Mouse (Mus musculus) activated CD4-positive, CD25-positive, alpha-beta regulatory T cell, adult 4 months (primary cell): ENCODE measurements around the gene Clec16a. TPM values are rescaled to one million over a fixed set of nuclear protein-coding genes. Genes with fewer than 3 reads are reported as not detected.

Experiments used
- ATAC-seq: one replicate; pipeline ENCODE4 v1.8.0; 2017
- polyA plus RNA-seq, 2 experiments: library from polyadenylated mRNA; unstranded; fragments of 100-300 nt; shearing (Covaris generic); gene quantifications; one replicate each; pipeline ENCODE4 v1.2.1; 2017

The Clec16a gene
- polyA plus RNA-seq, 2 experiments from 2014 or later: 7.0 to 7.8 TPM

DNA sequence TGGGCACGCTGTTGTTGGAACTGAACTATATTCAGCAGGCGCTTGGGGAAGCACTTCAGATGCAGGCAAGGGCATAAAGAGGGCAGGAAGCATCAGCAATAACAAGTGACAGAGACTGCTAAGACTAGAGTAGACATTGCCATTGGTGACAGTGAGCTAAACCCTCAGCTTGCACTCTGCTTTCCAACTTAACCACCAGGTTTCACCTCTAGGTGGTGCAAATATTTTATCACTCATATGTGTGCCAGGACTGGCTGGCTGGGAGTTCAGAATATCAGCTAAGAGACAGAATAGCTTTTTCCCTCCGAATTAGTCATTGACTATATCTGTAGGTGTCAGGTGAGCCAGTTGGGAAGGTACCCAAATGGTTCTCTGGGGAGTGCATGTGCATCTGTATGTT, 41.4 kb downstream of the Clec16a start:
- peak; percentile 66 for ATAC-seq

DNA sequence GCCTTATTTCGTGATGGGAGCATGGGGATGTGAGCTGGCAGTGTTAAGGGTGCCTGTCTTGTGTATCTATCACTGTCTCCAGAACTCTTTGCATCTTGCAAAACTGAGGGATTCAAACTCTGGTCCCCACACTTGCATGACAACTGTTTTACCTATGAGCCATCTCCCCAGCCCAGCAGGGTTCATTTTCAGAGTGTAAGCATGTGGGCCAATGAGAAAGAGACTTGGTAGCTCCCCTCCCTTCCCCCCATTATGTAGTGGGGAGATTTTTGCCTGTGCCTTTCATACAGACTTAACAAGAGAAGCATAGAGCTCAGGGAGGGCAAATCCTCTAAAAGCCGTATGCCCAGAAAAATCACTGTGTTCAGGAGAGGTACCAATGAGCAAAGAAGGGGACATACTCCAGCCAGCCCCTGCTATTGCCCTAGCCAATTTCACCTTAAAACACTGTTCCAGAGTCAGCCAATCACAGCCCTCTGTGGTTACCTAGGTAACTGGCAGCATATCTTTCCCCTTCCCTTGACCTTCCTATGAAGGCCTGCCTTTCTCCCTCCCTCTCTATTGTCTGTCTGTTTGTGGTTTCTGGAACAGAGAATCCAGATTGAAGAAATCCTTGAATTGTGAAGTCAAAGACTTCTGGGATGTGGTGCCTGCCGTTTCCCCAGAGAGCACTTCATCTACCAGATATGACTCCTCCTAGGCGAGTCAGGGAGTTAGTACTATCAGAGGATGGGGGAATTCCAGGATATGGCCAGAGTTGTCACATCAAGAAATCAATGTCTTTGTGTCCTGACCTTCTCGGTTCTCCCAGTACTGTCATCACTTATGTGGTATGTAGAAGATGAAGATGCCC, 55.0 kb downstream of the Clec16a start:
- ATAC-seq: no peak

DNA sequence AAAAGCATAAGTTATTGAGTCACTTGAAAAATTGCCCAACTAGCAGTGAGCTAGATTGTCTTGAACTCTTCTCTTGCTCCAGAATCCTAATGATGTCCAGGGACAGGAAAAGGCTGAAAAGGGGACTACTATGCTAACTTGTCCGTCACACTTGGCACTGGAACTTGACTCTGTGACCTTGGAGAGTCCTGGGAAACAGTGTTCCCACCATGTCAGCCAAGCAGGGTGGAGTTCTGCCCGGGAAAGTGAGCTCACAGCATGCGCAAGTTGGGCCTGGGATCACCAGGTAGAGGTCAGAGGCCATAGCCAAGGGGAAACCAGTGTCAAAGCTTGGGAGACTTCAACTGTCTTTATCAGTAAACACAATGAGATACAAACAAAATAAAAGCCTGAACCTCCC, 62.7 kb downstream of the Clec16a start:
- no peak for ATAC-seq

DNA sequence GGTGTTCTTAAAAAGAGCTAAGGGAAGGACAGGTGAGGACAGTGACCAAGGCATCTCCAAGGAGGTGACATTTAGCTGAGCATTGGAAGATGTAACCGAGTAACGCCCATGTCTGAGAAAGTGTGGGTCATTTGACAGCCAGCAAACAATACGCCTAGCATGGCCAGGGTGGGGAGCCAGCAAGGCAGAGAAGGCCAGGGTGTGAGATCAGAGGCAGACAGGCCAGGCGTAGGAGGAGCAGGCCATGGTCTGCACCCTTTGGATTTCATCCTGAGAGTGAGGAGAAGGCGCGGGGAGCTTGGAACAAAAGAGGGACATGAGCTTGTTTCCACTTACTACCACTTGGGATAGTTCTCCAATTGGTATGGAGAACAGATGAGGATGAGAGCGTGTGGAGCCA, 64.8 kb downstream of the Clec16a start:
- ATAC-seq: no peak

DNA sequence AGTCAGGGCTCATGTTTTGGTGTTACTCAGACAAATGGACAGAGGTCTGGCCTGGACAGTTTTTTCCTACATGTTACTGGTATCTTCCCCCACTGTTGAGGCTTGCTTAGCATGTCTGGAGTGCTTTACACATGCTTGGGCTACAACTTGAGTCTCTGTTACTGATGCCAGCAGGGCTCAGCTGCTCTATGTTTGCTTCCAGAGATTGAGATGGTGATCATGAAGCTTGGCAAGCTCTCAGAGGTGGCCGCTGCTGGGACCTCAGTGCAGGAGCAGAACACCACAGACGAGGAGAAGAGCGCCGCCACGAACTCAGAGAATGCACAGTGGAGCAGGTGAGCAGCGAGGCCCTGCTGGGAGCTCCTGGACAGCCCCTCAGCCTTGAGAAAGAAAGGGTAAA, 65.7 kb downstream of the Clec16a start:
- ATAC-seq: no peak

DNA sequence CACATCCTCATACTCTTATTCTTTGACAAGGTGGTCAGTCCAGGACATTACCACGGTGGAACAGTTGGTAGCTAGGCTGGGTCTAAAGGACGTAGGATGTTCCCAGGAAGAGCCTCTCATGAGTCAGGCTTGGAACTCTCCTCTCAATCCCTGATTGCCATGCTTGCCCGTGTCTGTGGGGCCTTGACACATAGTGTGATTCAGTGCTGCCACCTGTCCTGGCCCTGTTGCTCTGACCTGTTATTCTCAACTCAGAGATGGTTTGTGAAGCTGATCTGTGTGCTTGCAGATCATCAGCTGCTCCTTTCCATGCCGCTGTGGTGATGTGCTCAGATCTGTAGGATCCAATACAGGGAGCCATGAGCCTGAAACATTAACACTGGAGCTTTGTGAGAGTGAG, 66.2 kb downstream of the Clec16a start:
- ATAC-seq: no peak

DNA sequence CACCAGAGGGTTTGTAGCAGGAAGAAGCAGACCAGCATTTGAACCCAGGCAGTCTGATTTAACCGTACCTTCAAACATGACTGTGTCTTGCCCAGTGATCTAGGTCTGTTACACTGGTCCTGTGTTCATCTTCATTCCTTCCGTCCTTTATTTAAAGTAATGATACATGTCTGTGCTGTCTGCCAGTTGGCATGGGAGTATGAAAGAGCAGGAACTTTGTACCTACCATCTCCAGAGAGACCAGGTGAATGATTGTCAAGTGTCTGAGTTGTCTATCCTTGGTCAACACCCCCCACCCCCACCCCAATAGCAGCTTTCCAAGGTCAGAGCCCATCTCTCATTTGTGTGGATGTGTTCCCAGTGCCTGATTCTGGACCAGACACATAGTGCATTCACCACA, 68.9 kb downstream of the Clec16a start:
- no peak for ATAC-seq

DNA sequence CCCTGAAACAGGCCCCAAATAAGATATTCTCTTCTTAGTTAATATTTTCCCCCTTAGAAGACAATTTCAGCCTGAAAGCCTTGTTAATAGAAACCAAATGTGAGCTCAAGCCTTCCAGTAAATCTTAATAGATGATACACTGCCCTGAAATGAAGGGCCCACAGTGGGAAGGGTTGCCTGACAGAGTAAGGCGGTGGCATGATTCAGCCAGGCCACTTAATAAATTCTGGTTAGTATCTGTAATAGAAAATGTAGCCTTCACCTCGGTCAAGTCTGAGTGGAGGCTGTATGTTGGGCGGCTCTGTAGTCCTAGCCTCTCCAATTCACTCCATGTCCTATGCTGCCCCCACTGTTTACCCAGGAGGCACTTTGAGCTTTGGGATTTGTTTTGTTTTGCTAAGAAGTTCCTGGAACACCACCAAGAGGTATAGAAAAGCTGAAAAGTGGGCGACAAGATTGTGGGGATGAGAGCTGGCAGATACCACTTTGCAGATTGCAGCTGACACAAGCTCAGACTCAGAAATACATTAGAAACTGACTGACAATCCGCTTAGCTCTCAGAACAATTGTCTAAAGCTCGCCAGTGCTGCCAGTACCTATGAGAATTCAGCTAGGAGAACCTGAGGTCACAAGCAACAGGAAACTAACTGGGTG, 75.9 kb downstream of the Clec16a start:
- ATAC-seq: no peak

DNA sequence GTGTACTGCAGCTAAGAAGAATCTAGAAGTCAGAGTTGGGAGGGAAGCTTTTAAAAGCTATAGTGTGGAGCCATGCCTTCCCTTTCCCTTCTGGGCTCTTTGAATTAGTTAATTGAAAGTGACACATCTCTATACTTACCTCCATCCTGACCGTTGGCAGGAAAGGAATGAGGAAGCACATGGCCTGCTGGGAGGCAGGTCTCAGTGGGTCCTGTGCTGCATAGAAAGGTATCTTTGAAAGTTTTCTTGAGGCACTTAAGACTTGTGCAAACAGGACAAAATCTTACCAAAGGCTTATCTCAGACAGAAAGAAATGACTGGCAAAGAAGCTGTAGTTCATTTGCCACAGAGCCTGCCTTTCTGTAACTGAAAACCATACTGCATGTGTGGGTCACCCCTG, 76.6 kb downstream of the Clec16a start:
- ATAC-seq: no peak

DNA sequence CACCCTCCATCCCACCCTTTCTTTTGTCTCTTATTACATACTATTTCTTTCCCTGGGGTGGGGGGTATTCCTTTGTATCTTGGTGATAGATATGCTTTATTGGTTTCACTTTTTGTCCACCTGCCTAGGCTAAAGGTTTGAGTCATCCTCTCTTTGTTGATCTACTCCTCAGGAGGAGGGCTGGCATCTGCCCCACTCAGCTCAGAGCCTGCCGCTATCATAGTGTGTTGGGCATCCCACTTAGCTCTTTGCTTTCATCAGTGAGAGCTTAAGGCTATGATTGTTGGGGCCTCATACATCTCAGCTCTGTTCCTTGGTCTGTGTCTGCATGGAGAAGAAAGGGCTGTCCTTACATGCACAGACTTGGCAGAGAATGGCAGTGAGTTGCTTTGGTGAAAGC, 81.0 kb downstream of the Clec16a start:
- ATAC-seq: no peak

DNA sequence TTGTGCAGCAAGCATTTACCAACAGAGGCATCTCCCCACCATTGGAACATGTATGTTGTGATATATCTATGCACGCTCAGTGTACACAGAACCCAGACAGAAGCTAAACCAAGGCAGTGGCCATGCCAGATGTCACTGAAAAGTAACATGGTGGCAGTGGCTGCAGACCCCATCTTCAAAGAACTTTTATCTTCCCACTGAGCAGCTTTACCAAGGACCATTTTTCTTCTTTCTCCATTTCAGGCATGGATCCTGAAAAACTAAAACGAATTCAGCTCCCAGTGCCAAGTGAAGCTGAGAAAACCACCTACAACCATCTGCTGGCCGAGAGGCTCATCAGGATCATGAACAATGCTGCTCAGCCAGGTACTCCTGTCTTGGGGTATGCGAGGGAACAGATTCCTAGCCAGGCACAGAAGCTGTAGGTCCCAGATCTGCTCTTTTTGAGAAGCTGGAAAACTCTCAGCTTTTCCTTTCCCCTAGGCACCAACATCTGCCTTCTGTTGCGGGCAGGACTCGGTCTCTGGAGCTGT, 82.1 kb downstream of the Clec16a start:
- no peak for ATAC-seq

DNA sequence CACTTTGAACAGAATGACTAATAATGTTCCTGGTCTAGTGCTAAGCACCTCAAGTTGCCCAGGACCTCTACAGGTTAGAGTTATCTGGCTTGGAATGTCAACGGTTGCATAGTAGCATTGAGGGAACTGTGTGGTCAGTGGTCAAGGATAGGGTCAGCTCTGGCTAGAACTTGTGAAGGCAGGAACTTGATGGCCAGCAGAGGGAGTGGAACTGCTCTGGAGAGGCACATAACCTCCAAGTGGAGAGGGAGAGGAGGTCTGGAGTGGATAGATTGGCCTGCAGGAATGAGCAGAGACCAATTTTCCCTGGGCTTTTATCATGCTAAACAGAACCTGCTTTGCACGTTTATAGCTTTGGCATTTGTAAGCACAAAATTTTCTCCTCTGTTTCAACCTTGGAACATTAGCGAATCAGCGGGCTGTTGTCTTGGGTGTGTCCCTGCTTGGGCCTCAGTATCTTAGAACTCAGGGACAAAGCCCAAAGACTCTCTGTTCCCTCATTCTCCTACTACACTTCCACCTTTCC, 83.0 kb downstream of the Clec16a start:
- ATAC-seq: no peak

DNA sequence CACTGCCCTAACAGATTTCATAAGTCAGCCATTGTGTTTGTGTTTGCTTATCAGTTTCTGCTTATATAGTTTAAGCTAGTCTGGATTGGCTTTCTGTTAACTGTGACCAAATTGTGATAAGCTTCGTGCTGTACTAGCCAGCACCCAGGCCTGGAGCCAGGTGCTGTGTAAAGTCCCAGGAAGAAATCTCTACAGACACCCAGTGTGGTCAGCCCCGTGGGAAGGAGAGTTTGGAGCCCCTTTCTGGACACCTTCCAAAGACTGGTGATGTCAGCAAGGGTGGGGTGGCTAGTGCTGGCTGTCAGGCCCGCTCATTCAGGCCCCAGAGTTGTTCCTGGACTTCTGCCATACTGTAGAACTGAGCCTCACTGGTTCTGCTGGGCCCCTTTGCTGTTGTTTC, 83.8 kb downstream of the Clec16a start:
- no peak for ATAC-seq

DNA sequence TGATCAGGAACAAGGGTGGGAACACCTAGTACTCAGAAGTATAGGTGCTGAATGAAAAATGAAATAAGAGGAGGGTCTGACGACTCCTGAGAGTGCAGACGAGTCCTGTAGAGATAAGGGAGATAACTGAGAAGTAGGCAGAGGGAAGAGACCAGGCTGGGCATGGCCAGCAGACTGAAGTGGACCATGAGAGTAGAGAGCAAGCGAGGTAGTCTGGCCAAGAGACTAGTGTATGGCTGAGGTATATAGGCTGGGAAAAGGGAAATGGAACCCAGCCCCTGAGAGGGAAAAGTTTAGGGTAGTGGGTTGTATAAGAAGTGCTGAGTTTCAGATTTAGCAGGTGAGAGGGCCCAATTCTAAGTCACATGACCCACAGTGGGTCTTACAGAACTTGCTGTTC, 84.2 kb downstream of the Clec16a start:
- no peak for ATAC-seq

DNA sequence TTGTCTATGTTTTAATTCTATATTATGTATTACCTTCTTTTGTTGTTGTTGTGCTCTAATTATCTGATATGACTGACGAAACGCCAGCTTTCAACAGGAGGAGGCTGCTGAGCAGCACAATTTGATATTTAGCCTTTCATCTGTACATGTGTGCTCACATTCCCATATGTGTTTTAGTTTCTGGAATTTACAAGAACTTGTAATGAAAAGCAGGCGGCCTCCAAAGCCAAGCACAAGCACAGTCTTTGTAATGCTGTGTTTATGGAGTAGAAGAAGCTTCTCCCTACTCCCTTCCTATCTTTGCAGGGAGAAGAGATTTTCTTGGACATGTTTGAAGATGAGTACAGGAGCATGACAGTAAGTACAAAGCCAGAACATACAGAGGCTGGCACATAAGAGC, 89.8 kb downstream of the Clec16a start:
- ATAC-seq: no peak

DNA sequence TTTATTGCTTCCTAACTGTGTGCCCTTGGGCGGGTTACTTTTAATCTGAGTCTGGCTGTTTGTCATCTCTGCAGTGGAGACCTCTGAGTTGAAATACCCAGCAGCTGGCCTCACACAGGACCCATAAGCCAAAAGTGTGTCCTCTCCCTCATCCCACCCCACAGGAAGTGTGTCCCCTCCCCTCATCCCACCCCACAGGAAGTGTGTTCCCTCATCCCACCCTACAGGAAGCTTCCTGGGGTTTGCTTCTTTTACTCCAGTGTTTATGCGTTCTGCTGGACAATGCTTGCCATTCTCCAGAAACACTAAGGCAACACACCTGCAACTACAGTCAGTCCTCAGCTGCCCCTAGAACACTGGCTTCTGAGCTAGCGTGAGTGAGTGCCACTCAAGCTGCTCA, 92.8 kb downstream of the Clec16a start:
- ATAC-seq: no peak

DNA sequence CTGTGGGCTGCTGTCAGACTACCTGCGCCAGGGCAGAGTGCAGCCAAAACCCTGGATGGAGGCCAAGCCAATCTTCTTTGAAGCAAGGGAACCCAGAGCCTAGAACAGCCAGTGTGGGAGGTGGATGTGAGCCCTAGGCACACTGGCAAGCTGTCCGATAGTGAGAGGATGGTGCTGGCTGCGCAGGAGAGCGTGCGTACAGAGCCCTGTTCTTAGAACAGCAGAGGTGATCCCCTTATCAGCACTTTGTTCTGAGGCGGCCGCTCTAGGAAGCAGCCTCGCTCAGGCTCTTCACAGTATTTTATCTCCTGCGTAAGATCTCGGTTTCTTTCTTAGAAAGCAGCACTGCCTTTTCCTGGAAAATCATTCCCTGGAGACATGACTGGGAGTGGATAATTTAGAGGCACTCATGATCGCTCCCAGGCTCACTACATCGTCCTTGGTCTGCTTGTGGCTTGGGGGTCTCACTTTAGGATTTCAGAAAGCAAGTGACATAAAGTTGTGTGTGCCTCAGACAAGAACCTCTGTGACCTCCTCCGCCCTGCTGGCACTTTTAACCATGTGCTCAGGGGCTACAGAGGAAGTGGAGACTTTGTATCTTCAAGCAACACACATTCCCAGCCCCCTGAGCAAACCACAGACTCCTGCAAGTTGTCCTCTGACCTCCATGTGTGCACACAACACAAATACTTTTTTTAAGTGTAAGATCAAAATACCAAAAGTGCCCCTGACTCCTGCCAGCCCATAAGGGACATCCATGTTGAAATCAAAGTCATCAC, 94.2 kb downstream of the Clec16a start:
- ATAC-seq: peak; percentile 78

DNA sequence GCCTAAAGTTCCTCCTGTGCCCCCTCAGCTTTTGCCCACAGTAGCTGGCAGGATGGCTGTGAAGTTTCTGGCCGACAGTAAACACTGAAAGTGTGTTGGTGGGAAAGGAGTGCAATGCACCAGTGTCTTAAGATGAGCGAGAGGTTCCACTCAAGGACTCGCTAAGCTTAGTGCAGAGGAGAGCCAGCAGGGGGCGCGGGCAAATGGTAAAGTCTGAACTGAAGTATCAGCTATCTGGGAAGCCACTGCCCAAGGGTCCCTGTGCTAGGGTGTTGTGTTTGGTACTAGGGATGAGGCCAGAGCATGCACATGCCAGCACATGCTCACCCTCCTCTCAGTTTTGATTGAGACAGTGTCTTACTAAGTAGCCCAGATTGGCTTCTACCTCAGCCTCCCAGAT, 94.9 kb downstream of the Clec16a start:
- peak; percentile 57 for ATAC-seq

DNA sequence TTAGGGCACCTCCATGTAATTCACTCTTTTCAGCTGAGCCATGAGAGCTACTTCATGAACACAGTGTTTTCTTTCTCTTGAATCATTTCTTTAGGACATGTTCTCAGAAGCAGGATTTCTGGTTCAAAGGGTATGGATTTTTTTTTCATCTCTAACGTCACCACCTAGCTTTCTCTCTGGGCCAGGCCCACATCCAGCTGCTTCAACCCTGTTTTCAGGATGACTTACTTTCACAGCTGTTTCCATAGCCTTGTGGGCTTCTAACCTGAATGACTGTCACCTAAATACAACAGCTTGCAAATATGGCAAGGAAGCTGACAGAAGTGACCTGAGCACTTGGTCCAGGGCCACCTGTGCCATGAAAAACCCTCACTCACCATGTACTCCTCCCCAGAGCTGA, 96.0 kb downstream of the Clec16a start:
- no peak for ATAC-seq

DNA sequence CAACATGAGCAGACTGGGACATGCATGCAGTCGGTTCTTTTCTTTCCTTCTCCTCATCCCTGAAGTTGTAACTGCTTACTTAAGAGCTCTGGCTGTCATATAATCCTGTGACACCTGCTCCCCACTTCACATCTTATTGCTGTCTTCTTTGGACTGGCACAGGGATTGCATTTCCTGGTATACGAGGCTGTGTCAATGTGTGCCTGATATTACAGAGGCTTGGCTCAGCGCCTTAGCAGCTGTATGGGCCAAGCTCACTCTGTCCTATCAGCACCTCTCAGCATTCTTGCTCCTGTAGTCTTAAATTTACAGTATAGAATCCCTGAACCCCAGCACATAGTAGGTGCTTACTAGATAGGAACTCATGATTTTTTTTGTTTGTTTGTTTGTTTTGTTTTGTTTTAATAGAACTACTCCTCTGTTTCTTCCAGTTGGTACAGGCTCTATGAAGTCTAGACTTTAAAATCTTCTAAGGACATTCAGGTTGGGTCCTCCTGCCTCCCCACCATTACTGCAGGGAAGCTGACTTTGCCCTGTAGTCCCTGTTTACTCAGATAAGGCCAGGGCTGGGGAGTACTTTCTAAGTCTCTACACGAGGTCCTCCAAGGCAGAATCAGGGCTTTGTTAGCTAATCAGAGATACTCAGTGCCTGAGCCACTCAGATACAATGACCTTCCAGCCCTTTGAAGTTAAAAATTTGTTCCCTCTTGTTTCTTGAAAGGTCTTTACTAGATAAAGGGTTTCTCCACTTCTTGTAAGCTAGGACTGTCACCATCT, 97.9 kb downstream of the Clec16a start:
- ATAC-seq: no peak

DNA sequence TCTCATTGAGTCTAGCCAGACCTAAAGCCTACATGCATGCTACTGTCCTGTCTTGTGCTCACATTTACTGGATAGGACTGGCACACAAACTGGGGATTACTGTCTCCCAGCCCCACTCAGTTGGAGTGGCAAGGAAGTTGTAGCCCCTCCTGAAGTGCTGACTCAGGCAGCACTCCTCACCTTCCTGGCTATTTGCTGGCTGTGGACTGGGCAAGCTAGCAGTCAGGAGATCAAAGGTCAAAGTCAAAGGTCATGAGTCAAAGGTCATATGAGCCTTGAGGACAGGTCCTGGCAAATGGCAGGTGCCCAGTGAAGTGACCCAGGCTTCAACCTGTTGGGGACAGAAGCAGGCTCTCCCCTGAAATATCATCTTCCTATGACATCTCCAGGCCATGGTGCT, 99.1 kb downstream of the Clec16a start:
- ATAC-seq: no peak

DNA sequence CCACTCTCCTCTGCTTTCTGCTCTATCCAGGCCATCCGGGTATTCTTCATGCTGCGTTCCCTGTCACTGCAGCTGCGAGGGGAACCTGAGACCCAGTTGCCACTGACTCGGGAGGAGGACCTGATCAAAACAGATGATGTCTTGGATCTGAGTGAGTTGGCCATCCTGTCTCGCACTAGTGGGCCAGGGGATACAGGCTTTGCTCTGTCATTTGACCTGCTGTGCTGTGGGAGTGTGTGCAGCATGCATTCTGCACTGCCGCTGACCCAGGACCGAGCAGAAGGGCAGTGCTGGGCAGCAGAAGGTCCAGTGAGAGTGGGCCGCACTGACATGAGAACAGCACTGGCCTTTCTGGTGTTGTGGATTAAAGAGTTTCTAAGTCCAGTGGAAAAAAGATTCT, 99.6 kb downstream of the Clec16a start:
- ATAC-seq: no peak
